Mouse (Mus musculus): ENCODE results near the gene Arl4a. TPM values are rescaled to one million over a fixed set of nuclear protein-coding genes. Genes with fewer than 3 reads are reported as not detected.
A peak's percentile ranks its signal among the peaks of the same experiment; 100 is the strongest.

Arl4a gene
- polyA plus RNA-seq, 1 experiment from 2014 or later: 88.1 TPM

GRCm38 (mm10) chr12:39997651-39998050, 40.2 kb downstream of the Arl4a start:
- no peaks in the 10 kb centered on the region for H3K9me3 ChIP-seq (ENCODE audit: control insufficient read depth, low read length)
- no peaks in the 10 kb centered on the region; the same call in 1 of the 2 replicates for H3K4me1 ChIP-seq (replicated peaks; ENCODE audit: control insufficient read depth, insufficient read depth, low read length)
- no peak overlapping the region for H3K4me3 ChIP-seq (ENCODE audit: low read depth, low read length)
- no peak for ATAC-seq (ENCODE audit: low FRiP score)
- no peaks in the 10 kb centered on the region for H3K27me3 ChIP-seq (ENCODE audit: control insufficient read depth, insufficient read depth, low read length)
- H3K36me3 ChIP-seq (ENCODE audit: control insufficient read depth, insufficient read depth, low read length): no peaks in the 10 kb centered on the region
- WGBS: 19% methylated on average over 4 of the region's 4 CpGs
- H3K9ac ChIP-seq (ENCODE audit: low read depth, low read length): no peak overlapping the region
- H3K4me2 ChIP-seq (replicated peaks; ENCODE audit: low read depth, low read length): no peak overlapping the region
- DNase-seq (ENCODE audit: low spot score): no peak
- H3K27ac ChIP-seq (ENCODE audit: low read depth, low read length): no peak overlapping the region

- ATAC-seq (ENCODE audit: low FRiP score): no peak
Measured at GRCm38 (mm10) chr12:39996015-39996414, 41.8 kb downstream of the Arl4a start.

GRCm38 (mm10) chr12:39995609-39996008, 42.2 kb downstream of the Arl4a start:
- no peak overlapping the region for H3K27ac ChIP-seq (ENCODE audit: low read depth, low read length)
- H3K27me3 ChIP-seq (ENCODE audit: control insufficient read depth, insufficient read depth, low read length): no peaks in the 10 kb centered on the region
- H3K4me1 ChIP-seq (replicated peaks; ENCODE audit: control insufficient read depth, insufficient read depth, low read length): no peaks in the 10 kb centered on the region; the same call in 1 of the 2 replicates
- DNase-seq (ENCODE audit: low spot score): no peak
- H3K4me3 ChIP-seq (ENCODE audit: low read depth, low read length): no peak overlapping the region
- H3K9ac ChIP-seq (ENCODE audit: low read depth, low read length): no peak overlapping the region
- no peak overlapping the region for H3K4me2 ChIP-seq (replicated peaks; ENCODE audit: low read depth, low read length)
- no peaks in the 10 kb centered on the region for H3K9me3 ChIP-seq (ENCODE audit: control insufficient read depth, low read length)
- ATAC-seq (ENCODE audit: low FRiP score): no peak
- WGBS: 84% methylated on average over 1 of the region's 1 CpGs
- no peaks in the 10 kb centered on the region for H3K36me3 ChIP-seq (ENCODE audit: control insufficient read depth, insufficient read depth, low read length)

More at GRCm38 (mm10) chr12:39996015-39996414, 41.8 kb downstream of the Arl4a start:
- WGBS: 81% methylated on average over 5 of the region's 5 CpGs
- Histone ChIP-seq H3K4me2 (replicated peaks; ENCODE audit: low read depth, low read length) (no peak overlapping the region), H3K9ac (ENCODE audit: low read depth, low read length) (no peak overlapping the region), H3K27ac (ENCODE audit: low read depth, low read length) (no peak overlapping the region), H3K27me3 (ENCODE audit: control insufficient read depth, insufficient read depth, low read length) (no peaks in the 10 kb centered on the region), H3K4me3 (ENCODE audit: low read depth, low read length) (no peak overlapping the region), H3K9me3 (ENCODE audit: control insufficient read depth, low read length) (no peaks in the 10 kb centered on the region), H3K4me1 (replicated peaks; ENCODE audit: control insufficient read depth, insufficient read depth, low read length) (no peaks in the 10 kb centered on the region; the same call in 1 of the 2 replicates), H3K36me3 (ENCODE audit: control insufficient read depth, insufficient read depth, low read length) (no peaks in the 10 kb centered on the region)
- DNase-seq (ENCODE audit: low spot score): no peak

GRCm38 (mm10) chr12:39992767-39993302, 45.0 kb downstream of the Arl4a start:
- WGBS: 83% methylated on average over 6 of the region's 6 CpGs
- H3K27ac ChIP-seq (ENCODE audit: low read depth, low read length): no peak overlapping the region
- ATAC-seq (ENCODE audit: low FRiP score) (no peak), DNase-seq (ENCODE audit: low spot score) (no peak)
- no peak overlapping the region for H3K4me2 ChIP-seq (replicated peaks; ENCODE audit: low read depth, low read length)
- H3K27me3 ChIP-seq (ENCODE audit: control insufficient read depth, insufficient read depth, low read length): no peaks in the 10 kb centered on the region
- no peak overlapping the region for H3K9ac ChIP-seq (ENCODE audit: low read depth, low read length)
- no peaks in the 10 kb centered on the region for H3K9me3 ChIP-seq (ENCODE audit: control insufficient read depth, low read length)
- H3K36me3 ChIP-seq (ENCODE audit: control insufficient read depth, insufficient read depth, low read length): no peaks in the 10 kb centered on the region
- H3K4me3 ChIP-seq (ENCODE audit: low read depth, low read length): no peak overlapping the region
- no peaks in the 10 kb centered on the region for H3K4me1 ChIP-seq (replicated peaks; ENCODE audit: control insufficient read depth, insufficient read depth, low read length)

- Histone ChIP-seq H3K27ac (ENCODE audit: low read depth, low read length) (0 out of 2 replicates have a peak overlapping the region, but pooled peaks have one; percentile 4), H3K9ac (ENCODE audit: low read depth, low read length) (no peak overlapping the region), H3K36me3 (ENCODE audit: control insufficient read depth, insufficient read depth, low read length) (no peaks in the 10 kb centered on the region), H3K4me1 (replicated peaks; ENCODE audit: control insufficient read depth, insufficient read depth, low read length) (no peaks in the 10 kb centered on the region), H3K9me3 (ENCODE audit: control insufficient read depth, low read length) (no peaks in the 10 kb centered on the region), H3K27me3 (ENCODE audit: control insufficient read depth, insufficient read depth, low read length) (no peaks in the 10 kb centered on the region), H3K4me3 (ENCODE audit: low read depth, low read length) (no peak overlapping the region), H3K4me2 (replicated peaks; ENCODE audit: low read depth, low read length) (no peak overlapping the region)
- ATAC-seq (ENCODE audit: low FRiP score) (peak; percentile 93), DNase-seq (ENCODE audit: low spot score) (peak; percentile 34)
- WGBS: 27% methylated on average over 4 of the region's 4 CpGs
Measured at GRCm38 (mm10) chr12:39990830-39991780, 46.7 kb downstream of the Arl4a start.

- Histone ChIP-seq H3K27me3 (ENCODE audit: control insufficient read depth, insufficient read depth, low read length) (no peaks in the 10 kb centered on the region), H3K4me3 (ENCODE audit: low read depth, low read length) (no peak overlapping the region), H3K9ac (ENCODE audit: low read depth, low read length) (no peak overlapping the region), H3K9me3 (ENCODE audit: control insufficient read depth, low read length) (no peaks in the 10 kb centered on the region), H3K4me1 (replicated peaks; ENCODE audit: control insufficient read depth, insufficient read depth, low read length) (no peaks in the 10 kb centered on the region), H3K27ac (ENCODE audit: low read depth, low read length) (no peak overlapping the region), H3K4me2 (replicated peaks; ENCODE audit: low read depth, low read length) (no peak overlapping the region), H3K36me3 (ENCODE audit: control insufficient read depth, insufficient read depth, low read length) (no peaks in the 10 kb centered on the region)
- 90% methylated on average over 4 of the region's 4 CpGs for WGBS
- no peak for DNase-seq (ENCODE audit: low spot score)
- ATAC-seq (ENCODE audit: low FRiP score): no peak
Measured at GRCm38 (mm10) chr12:39989136-39989535, 48.7 kb downstream of the Arl4a start.

GRCm38 (mm10) chr12:39987177-39987576, 50.6 kb downstream of the Arl4a start:
- Histone ChIP-seq H3K27me3 (ENCODE audit: control insufficient read depth, insufficient read depth, low read length) (no peaks in the 10 kb centered on the region), H3K9me3 (ENCODE audit: control insufficient read depth, low read length) (no peaks in the 10 kb centered on the region), H3K27ac (ENCODE audit: low read depth, low read length) (no peak overlapping the region), H3K4me1 (replicated peaks; ENCODE audit: control insufficient read depth, insufficient read depth, low read length) (no peaks in the 10 kb centered on the region), H3K4me3 (ENCODE audit: low read depth, low read length) (no peak overlapping the region), H3K9ac (ENCODE audit: low read depth, low read length) (no peak overlapping the region), H3K36me3 (ENCODE audit: control insufficient read depth, insufficient read depth, low read length) (no peaks in the 10 kb centered on the region), H3K4me2 (replicated peaks; ENCODE audit: low read depth, low read length) (no peak overlapping the region)
- ATAC-seq (ENCODE audit: low FRiP score) (no peak), DNase-seq (ENCODE audit: low spot score) (no peak)
- WGBS: 88% methylated on average over 4 of the region's 4 CpGs

GRCm38 (mm10) chr12:39985639-39986038, 52.2 kb downstream of the Arl4a start:
- H3K4me3 ChIP-seq (ENCODE audit: low read depth, low read length): no peak overlapping the region
- no peaks in the 10 kb centered on the region for H3K36me3 ChIP-seq (ENCODE audit: control insufficient read depth, insufficient read depth, low read length)
- H3K27ac ChIP-seq (ENCODE audit: low read depth, low read length): no peak overlapping the region
- H3K9ac ChIP-seq (ENCODE audit: low read depth, low read length): no peak overlapping the region
- 96% methylated on average over 7 of the region's 7 CpGs for WGBS
- no peaks in the 10 kb centered on the region for H3K27me3 ChIP-seq (ENCODE audit: control insufficient read depth, insufficient read depth, low read length)
- ATAC-seq (ENCODE audit: low FRiP score) (no peak), DNase-seq (ENCODE audit: low spot score) (no peak)
- H3K4me2 ChIP-seq (replicated peaks; ENCODE audit: low read depth, low read length): no peak overlapping the region
- H3K4me1 ChIP-seq (replicated peaks; ENCODE audit: control insufficient read depth, insufficient read depth, low read length): no peaks in the 10 kb centered on the region
- no peaks in the 10 kb centered on the region for H3K9me3 ChIP-seq (ENCODE audit: control insufficient read depth, low read length)
